Mouse (Mus musculus) ovary, postnatal 10 days (tissue): ENCODE results near the gene Cideb.

ENCODE experiments used
- DNase-seq: peaks from one replicate; pipeline ENCODE4 v3.0.0; 2022; ENCODE audit warnings: low spot score

Cideb gene

DNA sequence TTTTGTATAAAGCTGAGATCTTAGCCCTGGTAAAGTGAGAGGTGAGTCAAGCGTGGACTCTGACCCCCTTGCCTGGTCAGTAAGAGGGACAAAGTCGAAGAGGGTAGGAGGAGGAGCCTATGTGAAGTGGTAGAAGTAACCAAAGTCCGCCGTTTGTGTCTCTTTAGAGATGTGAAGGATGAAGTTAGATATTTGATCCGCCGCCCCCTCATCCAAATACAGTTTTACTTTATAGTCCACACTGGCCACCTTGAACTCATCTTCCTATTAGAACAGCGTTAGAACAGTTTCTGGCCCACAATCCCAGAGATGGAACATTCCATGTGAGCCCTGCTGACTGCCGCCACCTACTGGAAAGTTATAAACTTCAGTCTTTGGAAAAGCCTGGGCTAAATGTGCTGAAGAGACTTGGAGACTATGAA is at the start of gene Cideb:
TSS of gene Cideb (minus strand) at position 96 of the 422 bp plus-strand sequence.
- DNase-seq = no peak

DNA sequence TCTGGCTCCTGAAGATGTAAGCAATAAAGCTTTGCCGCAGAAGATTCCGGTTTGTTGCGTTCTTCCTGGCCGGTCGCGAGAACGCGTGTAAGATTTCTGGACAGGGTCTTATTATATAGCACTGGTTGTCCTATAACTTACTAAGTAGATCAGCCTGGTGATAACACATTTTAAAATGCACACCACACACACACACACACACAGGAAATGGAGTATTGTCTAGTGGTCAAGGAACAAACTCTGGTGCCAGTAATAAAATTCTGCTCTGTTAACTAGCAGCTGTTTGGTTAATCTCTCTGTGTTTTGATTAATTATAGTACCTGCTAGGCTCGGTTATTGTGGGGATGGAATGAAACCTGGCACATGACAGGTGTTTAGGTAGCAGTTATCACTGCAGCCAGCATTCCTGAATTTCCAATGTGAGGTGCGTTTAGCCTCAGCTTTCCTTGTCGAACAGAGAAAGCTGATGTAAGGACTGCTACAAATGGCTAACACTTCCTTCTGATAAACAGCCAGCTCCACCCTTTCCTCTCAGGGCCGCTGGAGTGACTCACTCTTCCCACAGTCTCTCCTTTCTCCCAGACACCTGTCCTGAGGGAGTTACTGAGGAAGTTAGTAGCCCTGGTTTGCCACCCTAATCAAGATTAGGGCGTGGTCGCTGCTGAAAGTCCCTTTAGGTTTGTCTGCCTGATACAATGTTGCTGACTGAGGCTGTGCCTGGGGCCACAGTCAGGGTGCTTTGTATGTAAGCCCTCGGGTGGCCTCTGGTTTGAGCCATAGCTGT is 37.3 kb upstream of the Cideb start:
- no peak for DNase-seq

DNA sequence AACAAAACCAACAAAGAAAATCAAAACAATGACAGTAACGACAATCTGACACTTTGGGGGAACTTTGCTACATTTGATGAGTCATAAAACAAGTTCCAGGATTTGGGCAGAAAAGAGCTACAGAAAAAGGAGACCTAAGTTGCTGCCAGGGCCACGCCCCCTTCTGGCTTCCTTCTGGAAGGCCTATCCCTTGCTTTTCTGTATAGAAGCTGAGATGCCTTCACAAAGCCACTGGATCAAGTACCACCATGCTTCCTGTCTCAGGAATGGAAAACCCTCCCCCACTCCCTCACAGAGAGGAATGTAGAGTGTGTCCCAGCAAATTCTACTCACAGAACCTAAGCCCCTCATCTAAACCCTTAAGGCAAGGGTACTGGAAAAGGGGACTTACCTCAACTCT is 35.7 kb upstream of the Cideb start:
- no peak for DNase-seq

DNA sequence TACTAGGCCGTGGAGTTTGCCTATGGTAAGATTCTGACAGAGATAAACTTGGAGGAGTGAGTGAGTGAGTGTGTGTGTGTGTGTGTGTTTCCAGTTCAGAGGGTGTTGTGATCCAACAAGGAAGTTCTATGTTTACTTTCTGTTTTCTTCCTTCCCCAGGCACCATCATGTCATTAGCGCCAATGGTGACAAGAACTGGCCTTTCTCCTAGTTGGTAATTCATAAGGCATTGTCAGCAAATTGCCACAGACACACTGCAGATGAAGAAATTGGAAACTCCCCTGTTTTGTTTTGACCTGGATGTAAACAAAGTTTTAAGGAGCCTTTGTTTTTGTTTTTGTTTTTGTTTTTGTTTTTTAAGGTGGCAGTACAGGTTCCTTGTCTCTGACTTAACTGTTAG is 35.2 kb upstream of the Cideb start:
- no peak for DNase-seq

DNA sequence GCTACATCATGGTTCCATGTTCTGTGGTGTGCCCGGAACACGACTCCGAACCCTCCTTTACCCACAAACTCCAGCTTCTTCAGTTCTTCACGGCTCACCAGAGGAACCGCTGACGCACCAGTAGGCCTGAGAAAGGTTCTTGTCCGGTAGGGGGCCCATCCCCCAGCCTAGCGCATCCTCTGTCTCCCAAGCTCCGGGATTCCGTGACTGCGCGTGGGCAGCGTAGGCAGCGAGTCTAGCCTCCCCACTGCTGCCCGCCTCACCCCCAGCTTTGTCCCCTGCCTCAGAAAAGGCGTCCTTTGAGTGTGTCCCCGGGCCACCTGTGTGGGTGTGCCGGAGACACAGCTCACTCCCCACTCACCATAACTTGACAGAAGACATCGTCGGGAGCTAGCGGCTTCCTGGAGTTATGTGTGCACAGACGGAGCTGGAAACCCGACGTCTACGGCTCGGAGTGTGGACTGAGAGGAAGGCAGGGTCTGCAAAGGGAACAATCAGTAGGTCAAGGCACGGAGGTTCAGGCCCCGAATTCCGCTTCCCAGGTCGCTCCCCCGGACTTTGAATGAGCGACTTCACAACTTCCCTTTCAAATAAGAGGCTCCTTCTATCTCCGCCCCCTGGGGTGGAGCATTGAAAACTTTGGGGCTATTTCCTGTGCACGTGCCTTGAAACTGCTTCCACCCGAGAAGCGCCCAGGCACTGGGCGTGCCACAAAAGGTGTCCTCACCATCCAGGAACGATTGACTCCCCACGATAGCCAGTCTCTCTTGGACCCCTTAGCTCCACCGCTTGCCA is 30.2 kb upstream of the Cideb start, which contains the start of gene Ripk3:
TSS of gene Ripk3 (minus strand) at position 610 of the 795 bp plus-strand sequence.
- peak; percentile 1 for DNase-seq

DNA sequence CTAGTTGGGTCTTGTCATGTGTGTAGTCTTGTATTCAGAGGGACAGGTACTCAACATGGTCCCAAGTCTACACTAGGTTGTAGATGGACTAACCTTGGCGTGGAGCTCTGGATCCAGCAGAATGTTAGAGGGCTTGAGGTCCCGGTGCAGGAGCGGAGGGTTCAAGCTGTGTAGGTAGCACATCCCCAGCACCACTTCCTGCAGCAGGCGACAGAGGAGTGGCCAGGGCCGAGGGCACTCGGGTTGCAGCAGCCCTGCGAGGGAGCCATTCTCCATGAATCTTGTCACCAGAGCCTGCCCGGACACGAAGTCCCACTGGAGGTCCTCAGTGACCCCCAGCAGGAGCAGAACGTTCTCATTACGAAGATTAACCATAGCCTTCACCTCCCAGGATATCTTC is 29.5 kb upstream of the Cideb start:
- DNase-seq = peak; percentile 0

DNA sequence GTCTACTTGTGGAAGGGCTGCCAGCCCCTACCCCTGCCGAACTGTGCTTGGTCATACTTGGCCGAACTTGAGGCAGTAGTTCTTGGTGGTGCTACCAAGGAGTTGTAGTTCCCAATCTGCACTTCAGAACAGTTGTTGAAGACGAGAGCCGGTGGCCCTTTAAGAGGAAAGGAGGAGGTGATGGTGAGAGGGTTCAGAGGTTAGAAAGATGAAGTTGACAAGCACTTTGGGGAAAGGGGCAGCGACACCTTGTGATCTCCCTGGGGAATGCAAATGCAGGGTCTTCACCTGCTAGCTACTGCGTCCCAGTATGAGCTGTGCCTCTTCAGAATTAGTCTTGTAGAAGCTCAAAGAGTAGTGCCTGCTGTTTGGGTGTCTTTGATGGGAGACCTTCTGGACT is 26.9 kb upstream of the Cideb start:
- DNase-seq = no peak

DNA sequence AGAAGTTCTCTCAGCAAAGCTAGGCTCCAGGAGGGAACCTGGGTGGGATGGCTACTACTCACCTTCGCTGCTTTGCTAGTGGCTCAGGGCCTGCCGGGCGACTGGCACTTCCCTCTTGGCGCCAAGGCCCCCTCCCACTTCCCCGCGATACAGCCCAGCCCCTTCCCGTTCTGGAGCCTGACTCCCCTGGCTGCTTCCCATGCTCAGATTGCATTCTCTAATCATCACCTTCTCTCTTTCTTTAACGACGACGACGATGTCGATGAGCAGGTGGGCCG is 25.6 kb upstream of the Cideb start, which contains the start of gene Adcy4:
TSS of gene Adcy4 (minus strand) at position 138 of the 278 bp plus-strand sequence.
- DNase-seq = peak; percentile 1

DNA sequence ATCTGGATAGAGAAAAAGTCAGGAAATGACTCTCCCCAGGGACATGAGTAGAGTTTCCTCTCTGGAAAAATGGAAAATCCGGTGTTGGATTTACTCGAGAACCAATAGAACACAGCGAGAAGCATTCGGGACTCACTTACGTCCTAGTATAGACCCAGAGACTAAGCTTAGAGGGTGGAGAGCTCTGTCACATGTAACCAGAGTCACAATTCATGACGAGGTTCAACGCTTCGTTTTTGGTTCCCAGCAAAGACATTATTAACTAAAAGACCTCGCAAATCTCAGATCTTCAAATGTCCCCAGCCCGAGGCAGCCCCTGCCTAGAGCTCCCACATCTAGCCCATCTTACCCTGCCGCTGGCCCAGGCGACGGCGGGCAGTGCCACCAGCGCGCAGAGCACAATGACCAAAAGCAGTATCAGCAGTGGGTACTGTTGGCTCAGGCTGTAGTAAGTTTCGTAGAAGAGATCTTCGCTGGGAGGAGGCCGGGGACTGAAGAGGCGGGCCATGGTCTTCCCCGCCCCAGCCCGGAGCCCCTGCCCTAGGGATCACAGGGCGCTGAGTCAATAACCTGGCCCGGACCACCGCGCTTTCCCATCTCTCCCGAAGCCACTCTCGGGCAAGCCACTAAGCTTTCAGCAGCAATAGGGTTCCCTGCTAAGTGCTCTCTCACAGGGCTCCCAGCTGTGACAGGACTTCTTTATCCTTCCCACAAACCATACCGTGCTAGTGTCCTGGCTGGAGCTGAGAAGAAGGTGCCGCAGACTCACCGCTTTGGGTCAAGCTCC is 25.1 kb upstream of the Cideb start:
- peak; percentile 4 for DNase-seq

DNA sequence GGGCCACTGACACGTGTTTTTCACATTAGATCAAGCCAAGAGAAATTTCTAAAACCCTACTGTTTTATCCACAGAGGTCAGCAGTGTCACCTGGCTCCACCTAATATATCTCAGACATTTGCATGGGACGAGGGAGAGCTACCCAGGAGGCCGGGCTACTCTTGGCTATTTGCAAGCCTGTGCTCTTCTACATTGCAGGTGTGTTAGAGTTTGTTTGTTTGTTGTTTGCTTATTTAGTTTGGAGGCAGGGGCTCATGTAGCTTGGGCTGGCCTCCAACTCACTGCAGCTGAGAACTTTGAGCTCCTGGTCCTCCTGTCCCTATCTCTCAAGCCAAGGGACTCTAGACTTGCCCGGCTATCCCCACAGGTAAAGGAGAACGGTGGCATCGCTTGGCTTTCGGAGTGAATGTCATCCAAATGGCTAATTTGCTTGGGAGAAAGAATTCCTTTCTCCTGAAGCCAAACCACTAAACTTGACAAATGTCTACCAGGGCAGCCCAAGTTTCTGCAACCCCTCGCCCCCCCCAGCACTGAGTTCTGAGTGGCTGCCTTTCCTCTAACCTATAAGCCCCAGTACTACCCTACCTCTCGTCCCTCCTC is 24.2 kb upstream of the Cideb start:
- peak; percentile 0 for DNase-seq

DNA sequence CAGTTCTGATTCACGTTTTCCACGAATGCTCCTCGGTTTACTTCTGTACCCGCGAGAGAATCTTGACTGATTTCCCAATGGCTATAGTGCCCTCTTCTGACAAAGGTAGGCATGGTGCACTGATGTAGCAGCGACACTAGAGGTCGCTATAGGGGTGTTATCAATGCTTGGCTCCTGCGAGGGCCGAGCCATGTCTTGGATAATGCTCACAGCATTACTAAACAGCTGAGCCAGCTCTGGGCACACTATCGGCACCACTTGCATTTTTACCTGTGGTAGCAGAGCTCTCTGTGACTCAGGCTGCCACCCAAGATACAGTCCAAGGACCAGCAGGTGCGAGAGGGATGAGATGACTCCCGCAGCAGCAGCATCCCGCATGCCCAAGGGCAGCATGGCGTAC is 23.1 kb upstream of the Cideb start:
- DNase-seq = no peak

DNA sequence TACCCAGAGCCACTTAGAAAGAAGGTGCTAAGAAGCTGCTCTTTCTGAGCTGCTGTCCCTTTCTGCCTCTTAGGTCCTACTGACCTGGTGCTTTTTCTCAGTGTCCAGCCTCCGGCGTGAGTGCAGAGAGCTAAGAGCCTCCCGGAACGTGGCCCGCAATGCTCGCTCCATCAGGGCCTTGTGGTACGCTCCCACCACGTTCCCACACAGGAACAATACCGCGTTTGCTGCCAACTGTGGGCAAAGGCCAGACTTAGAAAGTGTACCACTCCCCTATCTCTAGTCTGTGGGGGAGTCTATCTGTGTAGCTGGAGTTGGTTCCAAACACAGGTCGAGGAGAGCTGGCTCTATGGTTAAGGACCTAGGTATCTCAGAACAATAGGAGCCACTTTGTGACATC is 22.5 kb upstream of the Cideb start:
- DNase-seq = no peak

DNA sequence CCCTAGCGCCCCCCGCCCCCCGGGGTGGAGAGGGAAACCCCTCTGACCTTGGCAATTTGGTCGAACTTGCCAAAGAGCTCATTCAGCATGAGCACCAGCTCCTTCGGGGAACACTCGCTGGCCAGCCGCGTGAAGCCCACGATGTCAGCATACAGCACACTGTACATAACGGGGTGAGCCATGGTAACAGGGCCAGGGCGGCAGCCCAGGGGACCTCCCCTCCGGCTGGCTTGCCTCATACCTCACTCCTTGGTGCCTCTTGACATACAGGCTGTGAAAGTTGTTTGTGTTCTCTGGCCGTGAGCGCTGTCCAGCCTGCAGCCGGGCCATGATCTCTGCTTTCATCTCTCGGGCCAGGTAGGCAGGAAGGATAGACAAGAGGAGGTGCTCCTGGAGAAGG is 21.4 kb upstream of the Cideb start:
- no peak for DNase-seq

DNA sequence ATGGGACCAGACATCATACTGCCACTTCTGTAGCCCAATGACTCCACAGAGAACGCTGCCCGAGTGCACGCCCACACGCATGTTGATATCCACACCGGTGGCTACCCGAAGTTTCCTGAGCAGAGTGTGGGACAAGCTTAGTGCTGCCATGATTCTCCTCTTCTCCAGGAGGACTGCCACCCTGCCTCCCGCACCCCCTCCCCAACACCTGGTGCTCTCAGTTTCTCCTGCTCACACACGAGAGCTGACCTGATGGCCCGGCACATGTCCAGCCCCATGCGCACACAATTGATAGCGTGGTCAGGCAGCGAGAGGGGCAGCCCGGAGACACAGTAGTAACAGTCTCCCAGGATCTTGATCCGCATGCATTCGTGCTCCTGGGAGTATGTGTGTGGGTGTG is 20.4 kb upstream of the Cideb start:
- DNase-seq = no peak

DNA sequence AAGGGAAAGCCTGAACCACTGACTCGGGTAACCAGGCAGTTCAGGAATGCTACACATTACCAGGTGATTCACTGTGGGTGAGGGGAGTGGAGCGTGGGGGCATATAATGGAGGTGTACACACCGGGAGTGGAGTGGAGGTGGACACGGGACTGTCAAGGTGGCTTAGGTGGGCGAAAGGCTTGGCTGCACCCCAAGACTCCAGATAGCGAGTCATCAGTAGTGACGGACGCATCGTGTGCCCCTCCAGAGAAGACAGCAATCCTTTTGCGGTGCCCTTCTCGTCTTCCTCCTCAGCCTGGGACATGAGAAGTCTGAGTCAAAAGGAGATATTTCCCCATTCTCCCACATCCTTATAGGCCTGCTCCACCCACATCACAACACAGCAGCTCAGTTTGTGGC is 19.5 kb upstream of the Cideb start:
- DNase-seq = no peak

DNA sequence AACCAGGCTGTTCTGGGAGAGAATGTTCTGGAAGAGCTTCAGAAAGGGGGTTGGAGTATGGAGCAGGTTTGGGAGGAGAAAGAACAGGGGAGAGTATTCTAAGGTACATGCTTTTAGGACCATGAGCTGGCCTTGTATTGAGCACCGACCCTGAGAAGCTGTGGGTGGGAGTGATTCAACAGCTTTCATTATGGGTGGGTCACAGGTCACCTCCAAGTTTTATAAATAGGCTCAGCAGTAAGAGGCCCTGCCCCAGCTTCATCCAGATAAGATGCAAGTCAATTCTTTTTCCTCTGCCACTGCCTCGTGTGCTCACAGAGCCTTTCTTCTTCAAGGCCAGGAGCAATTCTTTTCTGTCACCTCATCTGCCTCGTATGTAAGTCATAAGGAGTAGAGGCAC is 18.9 kb upstream of the Cideb start:
- DNase-seq = no peak

DNA sequence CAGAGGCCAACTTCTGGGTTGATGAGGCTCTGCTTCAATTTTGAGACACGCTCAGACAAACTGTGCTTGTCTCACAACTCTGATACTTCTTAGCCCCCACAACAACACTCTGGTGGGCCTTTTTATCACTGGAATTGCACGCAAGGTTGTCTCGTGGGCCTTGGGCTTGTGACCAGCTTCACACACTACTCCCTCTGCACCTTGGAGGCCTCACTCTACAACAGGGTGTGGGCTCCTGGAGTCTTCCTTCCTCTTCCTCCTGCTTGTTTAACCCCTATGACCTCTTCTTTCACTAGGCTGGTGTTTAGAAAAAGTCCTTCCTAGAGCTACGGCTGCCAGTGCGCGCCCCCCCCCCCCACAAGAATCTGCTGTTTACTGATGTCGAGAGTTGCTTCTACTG is 18.5 kb upstream of the Cideb start:
- no peak for DNase-seq

DNA sequence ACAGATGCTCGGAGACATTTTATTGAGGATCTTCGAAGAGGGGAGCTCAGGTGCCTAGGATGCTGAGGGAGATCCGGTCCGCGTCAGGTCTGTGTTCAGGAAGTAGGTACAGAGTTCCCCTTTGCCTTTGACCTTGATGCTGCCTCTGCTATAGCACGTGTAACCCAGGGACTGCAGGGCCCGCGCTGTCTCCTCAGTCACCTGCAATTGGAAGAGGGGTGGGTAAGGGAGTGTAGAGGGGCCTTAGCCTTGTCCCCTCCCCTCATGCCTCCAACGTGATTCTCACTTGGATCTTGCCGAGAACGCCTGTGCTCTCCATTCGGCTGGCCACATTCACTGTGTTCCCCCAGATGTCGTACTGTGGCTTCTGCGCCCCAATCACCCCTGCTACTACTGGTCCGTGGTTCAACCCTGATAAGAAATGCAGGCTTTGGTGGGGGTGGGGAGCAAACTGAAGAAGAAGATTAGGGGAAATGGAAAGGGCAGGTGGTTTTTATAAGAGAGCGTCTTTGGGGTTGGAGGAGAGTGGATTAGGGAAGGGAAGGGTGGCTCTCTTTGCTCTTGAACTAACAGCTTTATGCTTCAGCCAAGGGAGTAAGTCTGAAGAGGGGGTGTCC is 10.9 kb upstream of the Cideb start:
- no peak for DNase-seq

DNA sequence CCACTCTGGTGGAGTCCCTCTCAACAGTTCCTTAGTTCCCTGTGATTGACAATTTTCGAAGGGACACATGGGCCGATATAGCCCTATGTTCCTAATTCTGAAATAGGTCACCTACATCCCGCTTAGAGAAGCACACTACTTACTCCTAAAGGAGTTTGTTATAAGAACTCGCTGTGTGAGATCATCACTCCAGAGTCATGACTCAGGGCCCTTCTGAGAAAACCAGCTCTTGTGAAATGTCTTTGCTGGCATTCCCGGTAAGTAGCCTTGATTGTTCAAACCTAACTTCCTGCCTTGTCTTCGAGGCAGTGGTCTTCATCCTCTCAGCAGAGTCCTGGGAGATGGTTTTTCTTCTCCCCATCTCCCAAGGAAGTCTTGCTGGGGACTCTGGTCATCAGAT is 10.3 kb upstream of the Cideb start:
- no peak for DNase-seq

DNA sequence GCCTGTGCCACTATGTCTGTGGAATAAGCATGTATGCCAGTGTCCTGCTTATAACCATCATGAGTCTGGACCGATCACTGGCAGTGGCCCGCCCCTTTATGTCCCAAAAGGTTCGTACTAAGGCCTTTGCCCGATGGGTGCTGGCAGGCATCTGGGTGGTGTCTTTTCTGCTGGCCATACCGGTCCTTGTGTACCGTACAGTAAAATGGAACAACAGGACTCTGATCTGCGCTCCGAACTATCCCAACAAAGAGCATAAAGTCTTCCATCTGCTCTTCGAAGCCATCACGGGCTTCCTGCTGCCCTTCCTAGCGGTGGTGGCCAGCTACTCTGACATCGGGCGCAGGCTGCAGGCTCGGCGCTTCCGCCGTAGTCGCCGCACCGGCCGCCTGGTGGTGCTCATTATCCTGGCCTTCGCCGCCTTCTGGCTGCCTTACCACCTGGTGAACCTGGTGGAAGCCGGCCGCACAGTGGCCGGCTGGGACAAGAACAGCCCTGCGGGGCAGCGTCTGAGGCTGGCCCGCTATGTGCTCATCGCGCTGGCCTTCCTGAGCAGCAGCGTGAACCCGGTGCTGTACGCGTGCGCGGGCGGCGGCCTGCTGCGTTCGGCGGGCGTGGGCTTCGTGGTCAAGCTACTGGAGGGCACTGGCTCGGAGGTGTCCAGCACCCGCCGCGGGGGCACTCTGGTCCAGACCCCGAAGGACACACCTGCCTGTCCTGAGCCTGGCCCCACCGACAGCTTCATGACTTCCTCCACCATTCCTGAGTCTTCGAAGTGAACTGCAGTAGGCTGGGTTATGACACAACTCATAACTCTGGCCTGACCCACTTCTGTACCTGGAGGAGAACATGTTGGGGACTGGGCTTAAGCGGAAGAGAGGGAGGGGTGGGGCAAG is 9.5 kb upstream of the Cideb start:
- no peak for DNase-seq

DNA sequence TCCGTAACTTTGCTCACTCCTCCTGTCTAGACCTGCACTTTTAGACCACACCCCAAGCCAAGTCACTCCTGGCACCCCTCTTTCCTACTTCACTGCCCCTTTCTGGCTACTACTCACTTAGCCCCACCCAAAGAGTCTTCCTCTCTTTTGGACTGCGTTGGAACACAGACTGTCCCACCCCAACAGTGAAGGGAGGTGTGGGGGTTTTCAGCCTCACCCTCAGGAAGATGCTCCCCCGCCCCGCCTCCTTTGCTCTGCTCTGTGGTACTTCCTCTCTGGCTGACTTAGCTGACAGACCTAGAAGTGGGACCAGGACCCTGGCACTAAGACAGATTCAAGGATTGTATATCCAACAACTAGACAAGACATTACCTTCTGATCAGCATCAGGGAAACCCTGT is 7.4 kb upstream of the Cideb start, which contains the start of gene Ltb4r1:
TSS of gene Ltb4r1 (plus strand) at position 267 of the 400 bp plus-strand sequence.
- no peak for DNase-seq
